Mouse (Mus musculus) induced T-regulatory cell, adult 2 months (primary cell): ENCODE results near the gene Dcpp3.
"Not testable (repeated sequence)": the region's sequence is repeated elsewhere in the genome, so short reads cannot be mapped to it uniquely, and the experiment has no call there.

Experiments used
- DNase-seq: peaks from one replicate; pipeline ENCODE4 v3.0.0-alpha.2; 2012; ENCODE audit warnings: low read depth

The Dcpp3 gene

GRCm38 (mm10) chr17:23917158-23917557, at the start of gene Dcpp3:
Gene Dcpp3, plus strand, starts transcription at chr17:23917458.
- DNase-seq, result not testable (repeated sequence)

- DNase-seq, result no peak
Measured at GRCm38 (mm10) chr17:23867756-23868155, 49.5 kb upstream of the Dcpp3 start, which contains the start of gene Prss21. Gene Prss21, plus strand, starts transcription at chr17:23868056.

- DNase-seq, result no peak
Measured at GRCm38 (mm10) chr17:23868513-23868912, 48.7 kb upstream of the Dcpp3 start.

- DNase-seq, result peak; percentile 46
Measured at GRCm38 (mm10) chr17:23873884-23874856, 43.1 kb upstream of the Dcpp3 start.

GRCm38 (mm10) chr17:23876741-23877140, 40.5 kb upstream of the Dcpp3 start:
- no peak for DNase-seq

- DNase-seq, result no peak
Measured at GRCm38 (mm10) chr17:23877166-23877565, 40.1 kb upstream of the Dcpp3 start.

GRCm38 (mm10) chr17:23880576-23880975, 36.7 kb upstream of the Dcpp3 start, which contains the start of the genes Dcpp1 and Dcpp2:
Gene Dcpp1, plus strand, starts transcription at chr17:23880876.
Gene Dcpp2, plus strand, starts transcription at chr17:23880880.
- DNase-seq, result not testable (repeated sequence)

GRCm38 (mm10) chr17:23924531-23925007, 7.3 kb downstream of the Dcpp3 start:
- DNase-seq, result peak; percentile 88

- DNase-seq, result no peak
Measured at GRCm38 (mm10) chr17:23925090-23925493, 7.8 kb downstream of the Dcpp3 start.

- DNase-seq, result no peak
Measured at GRCm38 (mm10) chr17:23931157-23931556, 13.9 kb downstream of the Dcpp3 start.

- no peak for DNase-seq
Measured at GRCm38 (mm10) chr17:23941372-23941771, 24.1 kb downstream of the Dcpp3 start, which contains the start of gene Sbp. Gene Sbp, plus strand, starts transcription at chr17:23941672.

GRCm38 (mm10) chr17:23947486-23947885, 30.2 kb downstream of the Dcpp3 start:
- not testable (repeated sequence) for DNase-seq

- no peak for DNase-seq
Measured at GRCm38 (mm10) chr17:23949068-23949467, 31.8 kb downstream of the Dcpp3 start.

GRCm38 (mm10) chr17:23950828-23951227, 33.6 kb downstream of the Dcpp3 start:
- DNase-seq, result not testable (repeated sequence)

GRCm38 (mm10) chr17:23955174-23955573, 37.9 kb downstream of the Dcpp3 start, which contains the start of gene Sbpl:
Gene Sbpl, minus strand, starts transcription at chr17:23955274.
- DNase-seq, result no peak

- peak; percentile 86 for DNase-seq
Measured at GRCm38 (mm10) chr17:23960084-23960738, 43.0 kb downstream of the Dcpp3 start.

GRCm38 (mm10) chr17:23961573-23962122, 44.4 kb downstream of the Dcpp3 start:
- DNase-seq, result no peak

GRCm38 (mm10) chr17:23965805-23966425, 48.7 kb downstream of the Dcpp3 start:
- no peak for DNase-seq

GRCm38 (mm10) chr17:23966658-23967401, 49.6 kb downstream of the Dcpp3 start:
- no peak for DNase-seq

GRCm38 (mm10) chr17:23968780-23969179, 51.5 kb downstream of the Dcpp3 start:
- DNase-seq, result peak; percentile 63
